Mouse (Mus musculus) yolk sac, embryonic 10.5 days (tissue): ENCODE results near the gene 1700001L19Rik.
"Not testable (repeated sequence)": the region's sequence is repeated elsewhere in the genome, so short reads cannot be mapped to it uniquely, and the experiment has no call there.

ENCODE experiments used
- DNase-seq: peaks from one replicate; pipeline ENCODE4 v3.0.0-alpha.2; 2017; ENCODE audit warnings: low spot score

The 1700001L19Rik gene

GRCm38 (mm10) chr13:68597199-68597598, at the start of gene 1700001L19Rik:
1700001L19Rik (plus strand) TSS chr13:68597421.
- DNase-seq, result no peak

GRCm38 (mm10) chr13:68553391-68553790, 43.8 kb upstream of the 1700001L19Rik start:
- DNase-seq, result not testable (repeated sequence)

GRCm38 (mm10) chr13:68568110-68568509, 29.1 kb upstream of the 1700001L19Rik start:
- DNase-seq, result no peak

- no peak for DNase-seq
Observed at GRCm38 (mm10) chr13:68568548-68568947, 28.7 kb upstream of the 1700001L19Rik start.

GRCm38 (mm10) chr13:68569589-68570336, 27.5 kb upstream of the 1700001L19Rik start:
- DNase-seq, result peak; percentile 25

GRCm38 (mm10) chr13:68572247-68572646, 25.0 kb upstream of the 1700001L19Rik start:
- DNase-seq, result no peak

- DNase-seq, result peak; percentile 31
Observed at GRCm38 (mm10) chr13:68572966-68573913, 24.0 kb upstream of the 1700001L19Rik start.

GRCm38 (mm10) chr13:68574398-68574797, 22.8 kb upstream of the 1700001L19Rik start:
- DNase-seq, result no peak

- DNase-seq, result no peak
Observed at GRCm38 (mm10) chr13:68577945-68578344, 19.3 kb upstream of the 1700001L19Rik start.

GRCm38 (mm10) chr13:68581086-68581740, 16.0 kb upstream of the 1700001L19Rik start:
- DNase-seq, result no peak

GRCm38 (mm10) chr13:68581747-68582516, 15.3 kb upstream of the 1700001L19Rik start, which contains the start of the genes Mtrr and Fastkd3:
Mtrr (minus strand) TSS chr13:68582149.
Fastkd3 (plus strand) TSS chr13:68582234.
- peak; percentile 97 for DNase-seq

- no peak for DNase-seq
Observed at GRCm38 (mm10) chr13:68582517-68582780, 14.8 kb upstream of the 1700001L19Rik start.

GRCm38 (mm10) chr13:68583961-68584360, 13.3 kb upstream of the 1700001L19Rik start:
- DNase-seq, result no peak

- no peak for DNase-seq
Observed at GRCm38 (mm10) chr13:68585441-68585840, 11.8 kb upstream of the 1700001L19Rik start.

GRCm38 (mm10) chr13:68588352-68588751, 8.9 kb upstream of the 1700001L19Rik start:
- DNase-seq, result no peak

GRCm38 (mm10) chr13:68593797-68594196, 3.4 kb upstream of the 1700001L19Rik start:
- no peak for DNase-seq

GRCm38 (mm10) chr13:68597667-68598066, 446 bp downstream of the 1700001L19Rik start:
- DNase-seq, result peak; percentile 26

GRCm38 (mm10) chr13:68598953-68599352, 1.7 kb downstream of the 1700001L19Rik start:
- no peak for DNase-seq

GRCm38 (mm10) chr13:68601184-68601583, 4.0 kb downstream of the 1700001L19Rik start:
- DNase-seq, result no peak

- DNase-seq, result no peak
Observed at GRCm38 (mm10) chr13:68603085-68603484, 5.9 kb downstream of the 1700001L19Rik start.

GRCm38 (mm10) chr13:68605689-68606126, 8.5 kb downstream of the 1700001L19Rik start:
- peak; percentile 58 for DNase-seq
